Comparison of ENCODE assay signal across 23 mouse cellular contexts in the genomic region with DNA sequence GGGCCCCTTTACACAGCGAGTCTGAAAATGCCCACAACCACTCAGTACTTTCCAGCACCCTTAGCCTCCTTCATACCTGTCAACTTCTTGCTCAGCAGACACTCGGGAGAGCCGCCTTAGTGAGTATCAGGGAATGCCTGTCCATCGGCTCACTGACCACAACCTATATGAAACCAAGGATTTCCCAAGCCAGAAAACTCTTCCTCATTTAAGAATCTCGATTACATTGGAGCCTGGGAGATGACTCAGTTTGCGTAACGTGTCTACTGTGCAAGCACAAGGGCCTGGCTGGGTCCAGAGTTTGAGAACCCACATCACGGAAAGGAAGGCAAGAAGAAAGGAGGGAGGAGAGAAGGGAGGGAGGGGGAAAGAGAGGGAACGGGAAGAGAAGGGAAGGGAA. TPM values are rescaled to one million over a fixed set of nuclear protein-coding genes. Genes with fewer than 3 reads are reported as not detected.
DNase-seq lines count a peak whose midpoint lies in the region; ATAC-seq and TF ChIP-seq lines count a peak whose summit lies in the region.
"Had no signal": no experiment of that assay in that cellular context is flagged by ENCODE, and none has a peak within 500 bp of the region (broad histone marks: within the 10 kb centered on the region; RNA-seq: fewer than 3 reads in every experiment).

No protein-coding gene starts in this region.

- peaks cover 77% of the 10 kb centered on the region for H3K79me2 ChIP-seq in macrophage (ENCODE audit: inconsistent target)

- no peak for DNase-seq in kidney, adult 2 months
- peak; percentile 52 for DNase-seq in 3T3-L1 (ENCODE audit: low read depth, low spot score)
- DNase-seq in 416B (ENCODE audit: low read depth), result peak; percentile 53
- no peak for DNase-seq in layer of hippocampus, adult 11-12 months (ENCODE audit: low spot score)
- DNase-seq: adrenal gland, postnatal 25 days; cerebellum, adult 2 months; gastrocnemius, postnatal 25 days; right cerebral cortex, adult 18-20 months; thymus, adult 2 months had no signal

- H3K36me3 ChIP-seq in kidney, embryonic 16.5 days (ENCODE audit: insufficient read depth, low read length), result no peaks in the 10 kb centered on the region
- no peaks in the 10 kb centered on the region for H3K36me3 ChIP-seq in kidney, adult 2 months (ENCODE audit: control insufficient read depth, insufficient read depth, low read length)
- no peaks in the 10 kb centered on the region for H3K36me3 ChIP-seq in macrophage (ENCODE audit: inconsistent target)
- H3K36me3 ChIP-seq in forebrain, embryonic 13.5 days (ENCODE audit: poor library complexity, severe bottlenecking), result no peaks in the 10 kb centered on the region
- H3K36me3 ChIP-seq: embryonic facial prominence, embryonic 10.5 days; G1E; heart, embryonic 13.5 days; intestine, embryonic 15.5 days; kidney, embryonic 15.5 days; limb, embryonic 13.5 days; midbrain, embryonic 10.5 days; neural tube, embryonic 13.5 days had no signal

- ATAC-seq in kidney, embryonic 16.5 days (ENCODE audit: low FRiP score, low TSS enrichment), result no peak
- ATAC-seq in forebrain, embryonic 13.5 days, result no peak
- ATAC-seq: CD4-positive, CD25-positive, alpha-beta regulatory T cell, adult 4 months; intestine, embryonic 15.5 days had no signal

- H3K9ac ChIP-seq in kidney, embryonic 16.5 days (replicated peaks; ENCODE audit: low read length), result no peak overlapping the region
- H3K9ac ChIP-seq in forebrain, embryonic 13.5 days, result no peak overlapping the region
- H3K9ac ChIP-seq: heart, embryonic 13.5 days; hindbrain, embryonic 14.5 days; intestine, embryonic 15.5 days; kidney, embryonic 15.5 days; limb, embryonic 13.5 days; liver, embryonic 14.5 days; neural tube, embryonic 13.5 days had no signal

- no peak for TF ChIP-seq CTCF in kidney, adult 2 months (conservative IDR thresholded peaks at IDR 0.05; ENCODE audit: insufficient read depth, insufficient read length, low read depth, low read length)

- no peak overlapping the region for H3K4me2 ChIP-seq in kidney, embryonic 16.5 days (replicated peaks; ENCODE audit: low read depth, low read length)
- H3K4me2 ChIP-seq in forebrain, embryonic 13.5 days, result no peak overlapping the region
- H3K4me2 ChIP-seq: heart, embryonic 13.5 days; hindbrain, embryonic 14.5 days; intestine, embryonic 15.5 days; kidney, embryonic 15.5 days; limb, embryonic 13.5 days; neural tube, embryonic 13.5 days had no signal

- no peak for TF ChIP-seq POLR2A in kidney, adult 2 months (IDR thresholded peaks at IDR 0.05; ENCODE audit: low read depth, low read length)

- H3K9me3 ChIP-seq in kidney, embryonic 16.5 days (ENCODE audit: low read length), result no peaks in the 10 kb centered on the region
- no peaks in the 10 kb centered on the region for H3K9me3 ChIP-seq in forebrain, embryonic 13.5 days (replicated peaks)
- H3K9me3 ChIP-seq: embryonic facial prominence, embryonic 10.5 days; G1E; heart, embryonic 13.5 days; intestine, embryonic 15.5 days; kidney, embryonic 15.5 days; limb, embryonic 13.5 days; midbrain, embryonic 10.5 days; neural tube, embryonic 13.5 days had no signal

- WGBS in kidney, embryonic 16.5 days, result 82% methylated on average over 9 of the region's 9 CpGs
- 70% methylated on average over 9 of the region's 9 CpGs for WGBS in kidney, adult 2 months
- WGBS in macrophage (ENCODE audit: missing documents), result 16% methylated on average over 9 of the region's 9 CpGs
- 87% methylated on average over 9 of the region's 9 CpGs for WGBS in forebrain, embryonic 13.5 days

- peak overlapping the region; percentile 1 for H3K27ac ChIP-seq in kidney, embryonic 16.5 days (ENCODE audit: low read length)
- no peak overlapping the region for H3K27ac ChIP-seq in kidney, adult 2 months (ENCODE audit: insufficient read depth, low read depth, low read length)
- H3K27ac ChIP-seq in macrophage, result peak overlapping the region; percentile 69
- no peak overlapping the region for H3K27ac ChIP-seq in forebrain, embryonic 13.5 days
- H3K27ac ChIP-seq: embryonic facial prominence, embryonic 10.5 days; hindbrain, embryonic 14.5 days; intestine, embryonic 15.5 days; limb, embryonic 13.5 days; liver, embryonic 14.5 days; midbrain, embryonic 10.5 days; neural tube, embryonic 13.5 days had no signal

- no peak overlapping the region for H3K4me3 ChIP-seq in kidney, embryonic 16.5 days (ENCODE audit: low read length)
- H3K4me3 ChIP-seq in kidney, adult 2 months (ENCODE audit: insufficient read depth, low read depth, low read length), result no peak overlapping the region
- H3K4me3 ChIP-seq in macrophage (ENCODE audit: inconsistent target), result no peak overlapping the region
- no peak overlapping the region for H3K4me3 ChIP-seq in forebrain, embryonic 13.5 days
- H3K4me3 ChIP-seq: embryonic facial prominence, embryonic 10.5 days; heart, embryonic 13.5 days; intestine, embryonic 15.5 days; kidney, embryonic 15.5 days; limb, embryonic 13.5 days; midbrain, embryonic 10.5 days; neural tube, embryonic 13.5 days had no signal

- H3K4me1 ChIP-seq in kidney, embryonic 16.5 days (ENCODE audit: insufficient read depth, low read length), result peaks cover 44% of the 10 kb centered on the region
- H3K4me1 ChIP-seq in kidney, adult 2 months (ENCODE audit: control insufficient read depth, insufficient read depth, low read length), result peaks cover 52% of the 10 kb centered on the region
- no peaks in the 10 kb centered on the region for H3K4me1 ChIP-seq in forebrain, embryonic 13.5 days
- H3K4me1 ChIP-seq: midbrain, embryonic 10.5 days; neural tube, embryonic 13.5 days had no signal

- H3K27me3 ChIP-seq in kidney, embryonic 16.5 days (ENCODE audit: insufficient read depth, low read length), result no peaks in the 10 kb centered on the region
- H3K27me3 ChIP-seq in kidney, adult 2 months (replicated peaks; ENCODE audit: control insufficient read depth, insufficient read depth, low read length), result no peaks in the 10 kb centered on the region
- H3K27me3 ChIP-seq in forebrain, embryonic 13.5 days, result no peaks in the 10 kb centered on the region
- H3K27me3 ChIP-seq: heart, embryonic 13.5 days; intestine, embryonic 15.5 days; kidney, embryonic 15.5 days; limb, embryonic 13.5 days had no signal

RNA-seq across cellular contexts. Expression of a gene that starts 7.6 kb away (rescaled TPM):
- 2.4 and 3.0 TPM in 2 replicates for polyA plus RNA-seq in kidney, embryonic 16.5 days (2015; fragmentation: Nextera tagmentation; extraction: Ambion mirVana)
- 9.0 and 11.3 TPM in 2 replicates for polyA plus RNA-seq in kidney, adult 2 months (2012; rRNA removed)
- total RNA-seq in macrophage (2018; cell fraction: chromatin; rRNA removed), result 100 to 1,000 TPM in 3 of 26 experiments, 10 to 100 TPM in 23; 16.6 to 274 (median 35.8) TPM
- total RNA-seq in macrophage (2018; cell fraction: cytosol; rRNA removed), result 10 to 100 TPM in 2 of 26 experiments, 1 to 10 TPM in 24; 3.2 to 20.8 (median 5.8) TPM
- 100 to 1,000 TPM in 2 of 26 experiments, 10 to 100 TPM in 24; 10.1 to 158 (median 19.9) TPM for total RNA-seq in macrophage (2018; cell fraction: nucleus; rRNA removed)
- polyA plus RNA-seq in macrophage (2018), result 3.9 to 8.3 TPM (median 6.0 TPM) in 3 replicates
- polyA plus RNA-seq in forebrain, embryonic 13.5 days (2015; fragmentation: Nextera tagmentation; extraction: Ambion mirVana), result 0.36 and 0.64 TPM in 2 replicates

RNA-seq across cellular contexts. Expression of a gene that starts 34.4 kb away (rescaled TPM):
- polyA plus RNA-seq in kidney, embryonic 16.5 days (2015; fragmentation: Nextera tagmentation; extraction: Ambion mirVana), result 39.1 and 40.4 TPM in 2 replicates
- 87.4 and 90.9 TPM in 2 replicates for polyA plus RNA-seq in kidney, adult 2 months (2012; rRNA removed)
- 10 to 100 TPM; 15.7 to 50.8 (median 38.1) TPM for total RNA-seq in macrophage (2018; cell fraction: chromatin; rRNA removed)
- 10 to 100 TPM; 14.3 to 21.9 (median 18.0) TPM for total RNA-seq in macrophage (2018; cell fraction: cytosol; rRNA removed)
- 10 to 100 TPM; 10.2 to 34.4 (median 20.5) TPM for total RNA-seq in macrophage (2018; cell fraction: nucleus; rRNA removed)
- 9.7 to 17.6 TPM (median 16.0 TPM) in 3 replicates for polyA plus RNA-seq in macrophage (2018)
- 26.5 and 31.1 TPM in 2 replicates for polyA plus RNA-seq in forebrain, embryonic 13.5 days (2015; fragmentation: Nextera tagmentation; extraction: Ambion mirVana)

Comparison
In these comparisons a context has a peak if more than half of its experiments do, and no peak if none do; other contexts are left out.
1. H3K27ac ChIP-seq: peak in kidney, embryonic 16.5 days (single experiment) and macrophage (single experiment); none in kidney, adult 2 months (single experiment) and forebrain, embryonic 13.5 days (single experiment).
2. DNase-seq: peak in 3T3-L1 (single experiment) and 416B (single experiment); none in kidney, adult 2 months (single experiment) and layer of hippocampus, adult 11-12 months (single experiment).